Mouse (Mus musculus): ENCODE data around the gene Tjp2.
A peak's percentile ranks its signal among the peaks of the same experiment; 100 is the strongest.

The Tjp2 gene

DNA sequence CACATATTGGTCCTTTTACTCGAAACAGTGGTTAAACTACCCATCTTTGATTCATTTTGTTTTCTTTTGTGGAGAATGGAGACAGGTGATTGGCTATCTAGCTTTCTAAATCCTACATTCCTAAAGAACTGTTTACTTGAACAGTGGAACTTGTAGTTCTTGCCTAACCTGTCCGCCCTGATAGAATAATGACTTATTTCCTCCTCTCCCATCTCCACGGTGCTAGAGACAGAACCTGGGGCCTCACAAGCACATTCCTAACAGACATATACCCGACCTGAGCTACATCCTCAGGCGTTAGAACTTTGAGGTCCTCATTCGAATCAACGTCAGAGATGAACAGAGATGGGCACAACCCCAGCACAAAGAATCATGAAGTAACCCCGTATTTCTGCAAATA, 44.4 kb downstream of the Tjp2 start:
- no peak for ATAC-seq (ENCODE audit: low TSS enrichment)

DNA sequence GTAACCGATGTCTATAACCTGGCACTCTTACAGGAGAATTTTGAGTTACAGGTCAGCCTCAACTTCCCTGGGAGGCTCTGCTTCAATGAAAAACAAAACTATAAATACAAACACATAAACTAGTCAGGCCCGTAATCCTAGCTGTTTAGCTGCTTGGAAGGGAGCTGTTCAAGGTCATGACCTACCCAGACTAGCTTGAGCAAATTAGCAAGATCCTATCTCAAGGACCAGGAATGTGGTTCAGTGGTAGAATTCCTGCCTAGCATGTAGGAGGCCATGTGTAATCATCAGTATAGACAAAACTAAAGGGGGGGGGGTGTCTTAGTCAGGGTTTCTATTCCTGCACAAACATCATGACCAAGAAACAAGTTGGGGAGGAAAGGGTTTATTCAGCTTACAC, 46.7 kb downstream of the Tjp2 start:
- ATAC-seq (ENCODE audit: low TSS enrichment), result no peak

DNA sequence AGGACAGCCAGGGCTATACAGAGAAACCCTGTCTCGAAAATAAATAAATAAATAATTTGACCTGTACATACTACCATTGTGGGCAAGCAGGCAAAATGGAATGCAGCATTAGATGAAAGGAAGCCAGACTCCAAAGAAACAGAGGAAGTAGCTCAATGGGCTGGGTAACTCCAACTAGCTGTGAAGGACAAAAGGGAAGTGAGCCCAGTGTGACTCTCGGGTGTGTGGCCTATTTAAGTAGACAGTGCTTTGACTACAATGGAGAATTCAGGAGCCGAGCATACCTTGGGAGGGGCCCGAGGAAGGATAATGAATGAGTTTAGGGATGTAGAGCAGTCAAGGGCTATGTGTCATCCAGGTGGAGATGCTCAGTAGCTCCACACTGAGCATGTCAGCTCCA, 48.1 kb downstream of the Tjp2 start:
- ATAC-seq (ENCODE audit: low TSS enrichment), result no peak

DNA sequence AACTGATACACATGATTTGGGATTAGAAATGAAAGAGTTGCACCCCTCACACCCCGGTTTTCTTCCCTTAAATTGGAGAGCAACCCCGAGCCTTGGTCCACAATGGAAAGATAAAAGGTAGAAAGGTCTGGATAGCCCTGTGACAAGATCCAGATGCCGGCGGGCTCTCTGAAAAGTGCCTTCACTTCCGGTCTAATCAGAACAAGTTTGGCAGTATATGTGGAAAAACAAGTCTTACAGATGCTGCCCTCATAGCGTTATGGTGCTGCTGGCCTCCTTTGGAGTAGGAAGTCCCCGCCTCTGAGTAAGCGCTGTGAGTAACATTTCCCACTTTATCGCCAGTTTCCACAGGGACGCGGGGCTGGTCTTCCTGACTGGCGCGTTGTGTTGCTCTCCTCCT, 49.9 kb downstream of the Tjp2 start:
- ATAC-seq (ENCODE audit: low TSS enrichment), result peak; percentile 42; the same call in 1 of the 2 replicates

DNA sequence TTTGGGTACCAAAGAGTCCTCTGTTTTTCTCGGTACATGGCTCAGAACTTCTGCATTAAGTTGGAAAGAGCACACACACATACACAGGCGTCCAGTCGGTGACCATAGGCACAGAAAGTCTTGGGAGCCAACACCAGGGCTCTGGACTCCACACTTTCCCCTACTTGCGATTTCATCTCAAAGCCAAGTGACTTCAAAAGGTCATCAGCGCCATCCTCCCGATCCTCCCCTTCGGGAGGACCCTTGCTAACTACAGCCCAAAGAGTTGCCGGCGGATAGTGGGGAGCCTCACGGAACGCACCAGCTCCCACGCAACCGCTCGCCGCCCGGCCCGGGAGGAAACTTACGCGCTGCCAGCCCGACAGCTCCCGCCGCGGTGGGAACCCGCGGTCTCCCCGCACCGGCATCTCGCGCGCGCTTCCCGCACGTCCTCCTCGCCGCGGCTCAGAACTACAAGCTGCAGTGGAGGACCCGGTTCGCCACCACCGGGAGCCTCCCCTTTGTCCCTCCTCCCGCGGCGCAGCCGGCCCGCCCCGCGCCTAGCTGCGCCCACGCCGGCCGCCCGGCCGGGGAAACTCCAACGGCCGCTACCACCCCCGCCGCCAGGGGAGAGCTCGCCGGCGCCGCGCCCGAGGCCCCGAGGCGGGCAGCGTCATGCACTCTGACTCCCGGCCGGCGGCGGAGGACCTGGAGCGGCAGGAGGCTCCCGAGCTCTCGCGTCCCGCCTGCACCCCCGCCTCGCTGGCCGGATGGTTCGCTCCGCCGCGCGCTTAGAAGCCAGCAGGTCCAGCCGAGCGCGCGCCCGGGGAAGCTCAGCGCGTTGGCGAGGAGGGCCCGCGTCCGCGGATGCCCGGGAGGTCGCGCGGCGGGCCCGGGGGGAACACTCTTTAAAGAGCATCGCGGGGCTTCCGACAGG, 51.0 kb downstream of the Tjp2 start:
- ATAC-seq (ENCODE audit: low TSS enrichment), result peak; percentile 94

DNA sequence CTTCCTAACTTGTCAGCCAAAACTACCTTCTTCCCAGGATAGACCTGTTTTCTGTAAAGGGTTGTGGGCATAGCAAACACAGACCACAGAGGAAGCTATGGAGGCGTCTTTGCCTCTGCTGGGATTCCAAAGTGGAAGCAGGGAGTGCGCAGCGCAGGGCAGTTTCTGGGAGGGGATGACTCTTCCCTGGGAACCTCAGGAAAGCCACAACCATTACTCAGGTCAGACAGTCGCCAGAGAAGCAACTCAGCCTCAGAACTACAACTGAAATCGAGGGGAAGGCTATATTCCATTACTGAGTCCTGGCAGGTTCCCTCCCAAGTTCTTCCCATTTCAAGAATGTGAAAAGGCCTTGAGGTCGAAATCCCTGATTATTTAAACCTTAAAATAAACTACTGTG, 51.8 kb downstream of the Tjp2 start:
- no peak for ATAC-seq (ENCODE audit: low TSS enrichment)

DNA sequence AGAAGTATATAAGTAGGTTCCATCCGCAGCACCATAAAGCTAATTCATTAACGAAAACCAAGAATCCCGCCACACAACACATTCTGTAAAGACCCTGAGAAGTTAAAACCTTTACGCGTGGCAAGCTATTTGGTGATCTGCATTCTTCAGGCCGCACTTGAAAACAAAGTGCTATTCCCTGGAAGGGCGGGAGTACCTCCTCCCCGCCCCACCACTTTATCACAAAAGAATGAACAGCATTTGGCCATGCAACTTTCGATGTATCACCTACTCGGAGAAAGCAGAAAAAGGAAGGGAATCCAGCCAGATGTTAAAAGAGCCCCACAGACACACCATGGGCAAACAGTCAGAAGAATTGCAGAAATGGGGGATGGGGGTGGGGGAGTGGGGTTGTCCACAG, 56.3 kb downstream of the Tjp2 start:
- no peak for ATAC-seq (ENCODE audit: low TSS enrichment)

DNA sequence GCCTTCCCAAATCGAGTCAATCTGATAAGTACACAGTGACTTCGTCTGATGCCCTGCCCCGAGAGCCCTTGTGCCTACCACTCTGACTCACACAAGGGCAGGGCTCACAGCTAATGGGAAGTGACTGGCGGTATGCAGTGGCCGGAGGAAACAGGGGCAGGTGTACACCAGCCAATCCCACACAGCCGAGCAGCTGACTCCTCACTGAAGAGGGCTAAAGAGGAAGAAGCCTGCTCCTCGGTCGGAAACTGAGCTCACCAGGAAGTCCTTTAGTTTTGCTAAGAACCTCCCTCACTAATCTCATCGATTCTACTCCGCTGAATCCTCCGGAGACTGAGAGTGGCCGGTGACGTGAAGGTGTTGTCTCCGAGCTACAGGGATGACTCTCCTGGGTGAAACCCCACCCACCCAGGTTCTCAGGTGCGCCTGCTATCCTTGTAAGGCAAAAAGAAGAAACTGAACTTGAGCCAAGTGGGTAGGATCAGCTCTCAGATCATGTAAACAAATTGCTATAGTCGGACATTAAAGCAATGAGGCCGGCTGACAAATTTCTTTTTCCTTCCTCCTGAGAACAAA, 58.2 kb downstream of the Tjp2 start:
- ATAC-seq (ENCODE audit: low TSS enrichment), result peak; percentile 23; the same call in 1 of the 2 replicates

DNA sequence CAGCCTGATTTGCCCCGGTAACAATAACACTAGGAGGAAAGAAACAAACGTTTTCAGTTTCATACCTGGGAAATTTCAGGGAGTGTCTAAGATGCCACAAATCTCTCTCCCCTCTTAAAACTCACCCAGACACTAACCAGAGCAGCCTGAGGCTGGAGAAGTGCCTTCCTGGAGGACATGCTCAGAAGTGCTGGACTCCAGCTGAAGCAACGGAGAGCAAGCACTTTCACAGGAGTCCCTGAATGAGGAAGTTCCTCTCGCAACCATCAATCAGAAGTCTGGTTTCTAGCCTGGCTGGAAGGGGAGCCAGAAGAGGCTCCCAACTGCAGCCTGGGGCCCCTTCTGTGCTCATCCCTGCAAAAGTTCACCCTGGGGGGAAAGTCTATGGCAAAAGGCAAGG, 60.9 kb downstream of the Tjp2 start:
- no peak for ATAC-seq (ENCODE audit: low TSS enrichment)

DNA sequence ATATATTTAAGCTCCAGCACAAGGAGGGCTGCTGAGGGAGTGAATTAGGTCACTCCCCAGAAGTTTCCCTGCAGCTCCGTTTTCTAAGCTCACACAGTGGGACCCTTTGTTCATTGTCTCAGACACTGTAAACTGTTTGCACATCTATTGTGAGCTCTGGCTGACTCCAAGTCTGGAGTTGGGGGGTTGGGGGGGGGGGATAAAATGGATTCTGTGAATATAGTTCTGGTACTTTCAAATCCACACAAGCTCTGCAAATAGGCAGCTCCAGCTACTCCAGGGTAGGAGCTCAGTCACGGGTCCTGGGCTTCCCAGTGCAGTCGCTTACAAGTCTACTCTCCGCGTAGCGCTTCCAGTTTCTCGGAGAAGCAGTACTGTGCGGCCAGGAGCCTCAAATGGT, 64.4 kb downstream of the Tjp2 start:
- ATAC-seq (ENCODE audit: low TSS enrichment), result peak; percentile 50; the same call in 1 of the 2 replicates

DNA sequence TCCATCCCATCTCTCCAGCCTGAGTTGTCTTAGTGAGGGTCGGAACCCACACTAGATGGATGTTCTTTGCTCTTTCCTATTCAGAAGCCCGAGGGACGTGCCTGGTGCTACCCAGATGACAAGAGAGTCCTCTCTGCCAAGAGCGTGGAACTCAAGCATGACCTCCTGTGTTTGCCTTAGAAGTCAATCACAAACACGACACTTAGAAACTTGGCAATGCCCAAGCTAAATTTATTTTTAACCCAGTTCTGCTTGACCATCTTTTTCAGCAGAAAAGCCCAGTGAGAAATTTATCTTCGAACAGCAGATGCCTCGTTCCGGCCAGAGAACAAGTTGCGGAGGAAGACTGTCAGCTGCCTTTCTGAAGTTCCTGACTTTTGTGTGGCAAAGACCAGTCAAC, 65.1 kb downstream of the Tjp2 start:
- no peak for ATAC-seq (ENCODE audit: low TSS enrichment)

DNA sequence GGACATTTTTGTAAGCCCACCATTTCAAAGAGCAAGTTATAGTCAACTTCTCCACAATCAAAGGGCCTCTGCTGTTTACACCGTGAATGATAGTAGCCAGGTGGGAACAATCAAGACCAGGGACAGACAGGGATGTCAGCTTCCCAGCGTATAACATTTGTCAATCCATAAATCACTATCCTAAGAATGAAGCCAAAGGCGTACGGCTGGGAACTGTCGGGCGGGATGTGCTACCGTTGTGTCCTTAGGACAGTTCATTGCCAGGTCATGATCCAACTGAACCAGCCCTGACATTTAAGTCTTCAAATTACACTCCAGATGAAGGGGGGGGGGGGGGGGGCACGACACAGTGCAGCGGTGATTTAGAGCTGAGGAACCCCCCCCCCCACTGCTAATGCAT, 65.5 kb downstream of the Tjp2 start:
- ATAC-seq (ENCODE audit: low TSS enrichment), result no peak

DNA sequence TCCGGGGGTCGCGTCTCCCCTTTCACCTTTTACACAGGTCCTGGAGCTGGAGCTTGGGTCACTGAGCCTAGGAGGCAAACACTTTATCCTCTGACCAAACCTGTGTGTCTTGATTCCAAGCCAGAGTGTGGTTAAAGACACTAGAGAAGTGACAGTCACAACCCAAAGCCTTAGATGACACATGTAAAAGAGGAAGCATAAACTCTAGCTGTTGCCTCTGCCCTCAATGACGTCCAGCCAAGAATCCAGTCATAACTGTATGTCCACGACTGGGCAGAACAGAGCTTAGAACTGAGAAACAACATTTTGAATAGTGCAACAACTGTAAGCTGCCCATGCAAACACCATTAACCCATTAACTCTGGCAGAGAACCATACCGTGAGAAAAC, 68.8 kb downstream of the Tjp2 start:
- no peak for ATAC-seq (ENCODE audit: low TSS enrichment)

DNA sequence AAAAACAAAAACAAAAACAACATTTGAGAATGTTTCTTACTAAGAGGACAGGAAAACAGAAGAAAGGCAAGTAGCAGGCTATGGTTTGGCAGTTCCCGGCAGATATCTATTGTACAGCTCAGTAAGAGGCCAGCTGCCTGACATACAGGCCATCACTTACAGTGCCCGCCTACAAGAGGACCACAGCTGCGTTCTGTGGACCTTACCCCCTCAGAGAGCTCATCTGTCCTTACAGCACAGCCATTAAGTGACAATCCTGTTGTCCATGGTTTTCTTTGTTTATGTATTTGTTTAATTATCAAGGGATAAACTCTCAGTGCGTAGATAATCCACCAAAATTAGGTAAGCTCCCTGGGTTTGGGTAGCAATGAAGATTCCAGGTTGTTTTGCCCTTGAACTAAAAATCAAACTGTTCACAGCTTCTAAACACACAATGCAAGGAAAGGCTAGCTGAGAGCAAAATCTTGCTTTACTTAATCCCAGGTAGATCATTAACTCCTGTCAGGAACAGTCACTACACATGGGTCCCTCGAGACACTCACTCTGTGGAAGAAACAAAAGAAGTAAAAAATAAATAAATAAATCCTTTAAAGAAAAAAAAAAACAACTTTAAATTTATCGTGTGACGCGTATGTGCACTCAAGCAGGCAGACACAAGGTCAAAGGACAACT, 69.3 kb downstream of the Tjp2 start:
- ATAC-seq (ENCODE audit: low TSS enrichment), result no peak

DNA sequence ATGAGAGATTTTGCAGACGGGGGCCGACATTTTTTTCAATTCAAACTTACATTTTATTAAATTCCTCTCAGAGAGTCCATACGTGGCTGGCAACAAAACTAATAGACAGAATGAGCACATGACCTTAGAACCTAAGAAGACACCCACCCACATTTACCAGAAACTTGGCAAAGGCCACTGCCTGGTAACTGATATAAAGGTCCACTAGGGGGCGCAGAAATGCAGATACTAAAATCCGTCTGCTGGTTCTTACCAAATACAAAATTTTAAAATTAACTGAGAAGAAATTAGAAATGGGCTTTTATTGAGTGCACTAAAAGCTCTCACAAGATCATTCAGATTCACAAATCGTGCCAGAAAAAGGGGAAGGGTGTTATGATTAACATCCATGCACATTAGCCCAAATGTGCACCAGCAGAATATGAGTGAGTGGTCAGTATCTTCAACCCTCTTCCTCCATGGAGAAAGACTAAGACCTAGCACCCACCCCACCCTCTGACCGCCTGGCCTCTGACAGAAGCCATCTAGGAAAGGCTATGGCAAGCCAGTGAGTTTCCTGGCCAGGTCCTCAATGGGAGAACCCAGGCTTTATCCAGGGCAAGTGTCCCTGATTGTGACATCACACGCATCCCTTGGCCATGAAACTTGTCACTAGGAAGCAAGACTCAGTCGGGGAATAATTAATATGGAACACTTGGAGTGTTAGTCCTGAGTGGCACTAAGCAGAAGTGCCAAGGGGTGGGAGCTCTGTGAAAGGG, 71.4 kb downstream of the Tjp2 start:
- ATAC-seq (ENCODE audit: low TSS enrichment), result peak; percentile 83

DNA sequence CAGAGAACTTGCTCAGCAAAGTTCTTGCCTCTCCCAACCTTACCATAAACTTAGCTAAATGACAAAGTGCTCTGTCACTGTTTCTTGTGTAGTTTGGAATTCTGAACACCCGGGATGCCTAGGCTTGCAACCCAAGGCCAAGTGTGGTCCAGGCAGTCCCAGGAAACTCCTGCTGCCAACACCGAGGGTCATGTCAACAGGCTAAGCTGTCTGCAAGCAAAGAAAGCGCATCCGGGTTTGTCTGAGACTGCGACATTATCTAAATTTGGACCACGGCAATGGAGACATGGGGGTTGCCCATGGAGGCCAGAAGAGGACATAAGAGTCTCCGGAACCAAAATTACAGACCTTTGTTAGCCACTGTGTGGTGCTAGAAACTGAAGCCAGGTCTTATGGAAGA, 80.8 kb downstream of the Tjp2 start:
- ATAC-seq (ENCODE audit: low TSS enrichment), result no peak

DNA sequence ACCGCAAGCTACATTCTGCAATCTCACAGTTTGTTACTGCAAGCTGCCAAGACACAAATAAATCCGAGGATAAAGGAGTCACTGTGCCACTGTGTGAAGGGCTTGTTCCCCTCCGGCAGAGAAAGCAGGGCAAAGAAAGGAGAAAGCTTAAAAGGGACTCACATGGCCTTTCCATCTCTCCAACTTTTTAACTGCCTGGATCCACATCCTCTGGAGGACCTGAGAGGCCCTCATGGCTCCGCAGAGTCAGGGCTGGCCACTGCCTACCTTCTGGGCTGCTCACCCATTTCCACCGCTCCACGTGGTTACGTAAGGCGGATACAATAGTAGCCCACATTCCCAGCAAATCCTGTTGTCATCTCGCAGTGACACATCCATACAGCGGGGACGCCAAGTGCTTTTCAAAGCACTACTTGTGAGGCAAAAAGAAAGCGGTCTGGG, 82.2 kb downstream of the Tjp2 start:
- ATAC-seq (ENCODE audit: low TSS enrichment), result peak; percentile 92

DNA sequence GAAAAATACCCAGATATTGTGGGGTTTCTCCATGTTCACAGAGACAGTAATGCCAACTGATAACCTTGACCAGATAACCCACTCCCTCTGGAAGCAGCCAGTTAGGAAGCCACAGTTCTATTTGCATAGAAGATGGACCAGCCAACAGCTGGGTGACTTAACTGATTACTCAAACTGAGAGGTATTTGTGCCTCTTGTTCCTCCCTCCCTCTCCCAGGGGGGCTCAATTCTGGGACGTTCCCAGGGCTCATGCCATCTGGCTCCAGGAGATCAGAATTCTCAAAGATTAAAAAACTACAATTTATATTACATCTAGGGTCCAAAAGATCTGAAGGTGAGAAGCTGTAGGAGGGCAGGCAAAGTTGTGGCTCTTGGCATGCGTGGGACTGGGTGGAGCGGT, 84.5 kb downstream of the Tjp2 start:
- no peak for ATAC-seq (ENCODE audit: low TSS enrichment)

DNA sequence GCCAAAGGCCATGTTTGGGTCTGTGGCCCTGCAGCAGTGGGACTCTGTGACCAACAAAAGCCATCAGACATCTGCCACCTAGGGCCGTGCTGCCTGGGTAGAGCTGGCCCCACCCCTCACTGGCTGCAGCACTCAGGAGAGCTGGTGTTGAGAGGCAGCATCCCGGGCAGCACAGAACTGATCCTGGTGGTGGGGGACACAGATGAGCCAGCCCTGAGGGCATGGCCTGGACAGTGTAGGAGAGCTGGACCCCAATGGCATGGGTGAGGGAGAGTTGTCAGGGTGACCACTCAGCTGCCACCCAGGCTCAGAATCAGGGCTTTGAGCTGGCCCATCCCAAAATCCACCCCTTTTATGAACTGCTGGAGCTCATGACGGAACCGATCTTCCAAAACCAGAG, 87.4 kb downstream of the Tjp2 start:
- no peak for ATAC-seq (ENCODE audit: low TSS enrichment)

DNA sequence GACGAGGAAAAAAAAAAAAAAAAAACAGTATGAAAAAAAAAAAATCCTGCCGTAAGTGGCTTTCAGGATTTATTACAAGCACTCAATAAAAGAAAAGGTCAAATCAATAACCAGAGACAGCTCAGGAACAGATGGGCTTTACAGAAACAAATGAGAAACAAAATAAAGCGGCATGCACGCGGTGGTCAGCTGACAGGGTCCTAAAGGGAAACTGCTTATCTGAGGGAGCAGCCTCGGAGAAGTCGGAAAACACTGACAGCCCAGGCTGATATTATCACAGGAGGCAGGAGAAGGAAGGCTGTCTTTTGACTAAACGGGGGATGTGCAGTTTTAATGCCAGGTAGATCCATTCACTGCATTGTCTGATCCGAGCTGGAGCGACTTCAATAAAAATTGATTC, 89.8 kb downstream of the Tjp2 start:
- peak; percentile 68 for ATAC-seq (ENCODE audit: low TSS enrichment)

DNA sequence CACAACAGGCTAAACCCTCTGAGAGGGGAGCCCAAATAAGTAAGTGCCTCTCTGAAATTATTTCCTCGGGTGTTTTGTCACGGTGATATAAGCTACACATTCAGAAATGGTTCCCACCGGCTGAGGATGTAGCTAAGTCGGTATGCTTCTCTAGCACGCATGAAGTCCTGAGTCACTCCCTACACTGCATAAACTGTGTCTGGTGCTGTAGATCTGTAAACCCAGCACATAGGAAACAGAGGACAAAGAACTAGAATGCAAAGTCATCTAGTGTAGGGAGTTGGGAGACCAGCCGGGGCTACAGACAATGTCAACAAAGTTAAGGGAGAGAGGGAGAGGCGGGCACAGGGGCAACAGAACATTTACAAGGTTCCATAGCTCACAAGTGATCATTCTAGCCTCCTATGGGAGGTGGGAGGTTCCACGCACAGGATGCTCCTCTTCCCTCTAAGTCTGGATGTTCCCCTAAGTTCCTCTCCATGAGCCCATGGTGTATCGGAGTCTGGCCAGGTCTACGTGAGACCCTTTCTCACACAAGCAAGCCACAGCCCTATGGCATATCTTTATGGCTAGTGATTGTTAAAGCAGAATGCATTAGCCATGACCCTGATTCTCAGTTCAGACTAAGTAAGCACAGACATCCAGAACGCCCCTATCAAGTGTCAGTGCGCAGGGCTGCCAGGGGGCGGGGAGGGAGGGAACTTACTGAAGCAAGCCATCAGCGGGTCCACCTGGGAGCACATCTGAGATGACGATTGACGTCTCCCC, 90.5 kb downstream of the Tjp2 start:
- ATAC-seq (ENCODE audit: low TSS enrichment), result peak; percentile 79
